Comparison of ENCODE assay signal across 17 mouse cellular contexts in the genomic region with DNA sequence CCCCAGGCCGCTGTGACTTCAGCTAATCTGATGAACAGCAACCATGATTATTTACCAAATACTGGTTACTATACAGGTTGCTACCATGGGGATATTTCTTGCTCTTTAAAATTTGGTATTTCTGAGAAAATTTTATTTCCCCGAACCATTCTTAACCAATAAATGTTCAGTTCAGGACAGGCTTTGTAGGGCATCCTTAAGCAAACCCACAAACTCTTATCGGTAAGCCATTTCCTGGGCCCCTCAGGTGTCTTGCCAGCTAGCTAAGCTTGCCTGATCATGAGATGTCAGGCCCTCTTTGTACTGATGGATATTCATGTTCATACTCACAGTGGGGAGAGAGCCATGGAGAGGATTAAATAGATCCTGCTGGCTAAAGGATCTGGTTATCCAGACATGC. TPM values are rescaled to one million over a fixed set of nuclear protein-coding genes. Genes with fewer than 3 reads are reported as not detected.
DNase-seq lines count a peak whose midpoint lies in the region; ATAC-seq and TF ChIP-seq lines count a peak whose summit lies in the region.
"Had no signal": no experiment of that assay in that cellular context is flagged by ENCODE, and none has a peak within 500 bp of the region (broad histone marks: within the 10 kb centered on the region; RNA-seq: fewer than 3 reads in every experiment).

No protein-coding gene starts in this region.

- TF ChIP-seq CTCF in heart, adult 2 months (IDR thresholded peaks at IDR 0.05) = no peak

- peaks cover 45% of the 10 kb centered on the region for H3K36me3 ChIP-seq in heart, adult 2 months (ENCODE audit: control insufficient read depth, insufficient read depth, low read length)
- no peaks in the 10 kb centered on the region for H3K36me3 ChIP-seq in lung, embryonic 15.5 days
- H3K36me3 ChIP-seq in stomach, embryonic 16.5 days (ENCODE audit: control insufficient read depth, insufficient read depth, low read length) = no peaks in the 10 kb centered on the region
- H3K36me3 ChIP-seq: embryonic facial prominence, embryonic 10.5 days; hindbrain, embryonic 15.5 days; kidney, embryonic 15.5 days had no signal

- peak overlapping the region; percentile 43 for H3K27ac ChIP-seq in heart, adult 2 months
- 0 out of 2 replicates have a peak overlapping the region, but pooled peaks have one; percentile 2 for H3K27ac ChIP-seq in lung, embryonic 15.5 days
- peak overlapping the region; percentile 32; the same call in 1 of the 2 replicates for H3K27ac ChIP-seq in brown adipose tissue, adult 24 weeks (replicated peaks; ENCODE audit: low read depth, low read length)
- H3K27ac ChIP-seq in stomach, embryonic 16.5 days (ENCODE audit: low read length) = peak overlapping the region; percentile 67
- H3K27ac ChIP-seq: embryonic facial prominence, embryonic 10.5 days; hindbrain, embryonic 15.5 days had no signal

- H3K79me2 ChIP-seq in heart, adult 2 months (replicated peaks; ENCODE audit: control insufficient read depth, insufficient read depth, low read length) = peaks cover 1% of the 10 kb centered on the region

- no peak overlapping the region for H3K4me3 ChIP-seq in heart, adult 2 months
- no peak overlapping the region for H3K4me3 ChIP-seq in lung, embryonic 15.5 days
- H3K4me3 ChIP-seq in brown adipose tissue, adult 24 weeks (ENCODE audit: insufficient read depth, low read depth, low read length) = no peak overlapping the region
- no peak overlapping the region for H3K4me3 ChIP-seq in stomach, embryonic 16.5 days (replicated peaks; ENCODE audit: low read length)
- H3K4me3 ChIP-seq: embryonic facial prominence, embryonic 10.5 days; hindbrain, embryonic 15.5 days; kidney, embryonic 15.5 days had no signal

- no peak for TF ChIP-seq EP300 in heart, adult 2 months (IDR thresholded peaks at IDR 0.05; ENCODE audit: insufficient read depth, low read depth, low read length)

- DNase-seq in heart, adult 2 months = no peak
- no peak for DNase-seq in heart, adult 8-10 months (ENCODE audit: low spot score)
- no peak for DNase-seq in lung, adult 18-20 months
- no peak for DNase-seq in layer of hippocampus, adult 18-20 months (ENCODE audit: low spot score in 2 of 2)
- no peak for DNase-seq in natural killer cell, adult 2 months (ENCODE audit: low spot score in 2 of 2)
- DNase-seq: cerebellum, postnatal 25 days; gastrocnemius, postnatal 36 days; lung, postnatal 14 days; right cerebral cortex, postnatal 25 days had no signal

- intact Hi-C loops in heart, adult 2 months (cut with DNase I) = no loop called here

- no peak for ATAC-seq in lung, embryonic 15.5 days (ENCODE audit: borderline replicate concordance, extremely low read depth, low FRiP score, low TSS enrichment)
- no peak for ATAC-seq in stomach, embryonic 16.5 days (ENCODE audit: insufficient read depth, low FRiP score)

- peaks cover 34% of the 10 kb centered on the region for H3K4me1 ChIP-seq in heart, adult 2 months (ENCODE audit: control insufficient read depth, insufficient read depth, low read length)
- peaks cover 70% of the 10 kb centered on the region for H3K4me1 ChIP-seq in lung, embryonic 15.5 days
- peaks cover 44% of the 10 kb centered on the region for H3K4me1 ChIP-seq in brown adipose tissue, adult 24 weeks (ENCODE audit: control insufficient read depth, insufficient read depth, insufficient read length, low read length)
- peaks cover 36% of the 10 kb centered on the region for H3K4me1 ChIP-seq in stomach, embryonic 16.5 days (ENCODE audit: control insufficient read depth, insufficient read depth, low read length)
- H3K4me1 ChIP-seq: hindbrain, embryonic 15.5 days had no signal

- H3K9ac ChIP-seq in heart, adult 2 months (ENCODE audit: low read depth, low read length) = no peak overlapping the region
- H3K9ac ChIP-seq in lung, embryonic 15.5 days = no peak overlapping the region
- H3K9ac ChIP-seq in stomach, embryonic 16.5 days (ENCODE audit: low read length) = no peak overlapping the region
- H3K9ac ChIP-seq: hindbrain, embryonic 15.5 days; kidney, embryonic 15.5 days had no signal

- no peak overlapping the region for H3K4me2 ChIP-seq in lung, embryonic 15.5 days
- no peak overlapping the region for H3K4me2 ChIP-seq in stomach, embryonic 16.5 days (ENCODE audit: low read depth, low read length)
- H3K4me2 ChIP-seq: hindbrain, embryonic 15.5 days; kidney, embryonic 15.5 days; liver, embryonic 11.5 days; midbrain, embryonic 11.5 days had no signal

- H3K27me3 ChIP-seq in heart, adult 2 months (ENCODE audit: control insufficient read depth, insufficient read depth, low read length) = no peaks in the 10 kb centered on the region
- H3K27me3 ChIP-seq in lung, embryonic 15.5 days = no peaks in the 10 kb centered on the region
- no peaks in the 10 kb centered on the region for H3K27me3 ChIP-seq in stomach, embryonic 16.5 days (ENCODE audit: control insufficient read depth, insufficient read depth, low read length)
- H3K27me3 ChIP-seq: hindbrain, embryonic 15.5 days; kidney, embryonic 15.5 days had no signal

- H3K9me3 ChIP-seq in lung, embryonic 15.5 days = no peaks in the 10 kb centered on the region
- no peaks in the 10 kb centered on the region for H3K9me3 ChIP-seq in stomach, embryonic 16.5 days (replicated peaks; ENCODE audit: control insufficient read depth, low read length)
- H3K9me3 ChIP-seq: embryonic facial prominence, embryonic 10.5 days; hindbrain, embryonic 15.5 days; kidney, embryonic 15.5 days had no signal

- TF ChIP-seq POLR2A in heart, adult 2 months (IDR thresholded peaks at IDR 0.05; ENCODE audit: insufficient read depth, low read depth, low read length) = no peak

- WGBS in heart, adult 2 months = 83% methylated on average over 3 of the region's 3 CpGs
- WGBS in lung, embryonic 15.5 days = 80% methylated on average over 3 of the region's 3 CpGs
- 80% methylated on average over 3 of the region's 3 CpGs for WGBS in stomach, embryonic 16.5 days

RNA-seq across cellular contexts. Expression of a gene that starts 30.7 kb away (rescaled TPM):
- 10 to 100 TPM; 21.9 to 63.9 TPM for total RNA-seq in heart, adult 2 months (2021)
- polyA plus RNA-seq in heart, adult 2 months (2012; rRNA removed) = 17.7 and 32.1 TPM in 2 replicates
- total RNA-seq in heart, adult 8-10 months (2022) = 10 to 100 TPM; 17.7 to 42.4 (median 24.0) TPM
- polyA plus RNA-seq in lung, embryonic 15.5 days (2015; fragmentation: Nextera tagmentation; extraction: Ambion mirVana) = 22.5 and 23.4 TPM in 2 replicates
- 2.4 and 3.1 TPM in 2 replicates for polyA plus RNA-seq in brown adipose tissue, adult 24 weeks (2012; ENCODE audit: insufficient read depth, insufficient read length, missing spikeins)
- 22.0 and 22.4 TPM in 2 replicates for polyA plus RNA-seq in stomach, embryonic 16.5 days (2015; fragmentation: Nextera tagmentation; extraction: Ambion mirVana)
- total RNA-seq in layer of hippocampus, adult 18-20 months (2021) = 10 to 100 TPM; 10.5 to 10.9 TPM

RNA-seq across cellular contexts. Expression of a gene that starts 34.3 kb away (rescaled TPM):
- total RNA-seq in heart, adult 2 months (2021) = 1 to 10 TPM; 1.2 to 1.6 TPM
- polyA plus RNA-seq in heart, adult 2 months (2012; rRNA removed) = 4.4 and 4.6 TPM in 2 replicates
- total RNA-seq in heart, adult 8-10 months (2022) = 1 to 10 TPM in 2 of 4 experiments, under 1 TPM in 2; 0.43 to 1.3 (median 0.96) TPM
- polyA plus RNA-seq in lung, embryonic 15.5 days (2015; fragmentation: Nextera tagmentation; extraction: Ambion mirVana) = 4.5 and 4.7 TPM in 2 replicates
- 2.3 and 18.9 TPM in 2 replicates for polyA plus RNA-seq in brown adipose tissue, adult 24 weeks (2012; ENCODE audit: insufficient read depth, insufficient read length, missing spikeins)
- 4.7 and 7.9 TPM in 2 replicates for polyA plus RNA-seq in stomach, embryonic 16.5 days (2015; fragmentation: Nextera tagmentation; extraction: Ambion mirVana)
- total RNA-seq in layer of hippocampus, adult 18-20 months (2021) = 1 to 10 TPM; 1.1 to 3.2 TPM

Comparison
In these comparisons a context has a peak if more than half of its experiments do, and no peak if none do; other contexts are left out.
1. H3K27ac ChIP-seq: peak in every context shown above with its lines; median percentile 67 in stomach, embryonic 16.5 days; 43 in heart, adult 2 months; 32 in brown adipose tissue, adult 24 weeks; 2 in lung, embryonic 15.5 days.